Mouse (Mus musculus): ENCODE measurements around the gene Etv4. TPM values are rescaled to one million over a fixed set of nuclear protein-coding genes. Genes with fewer than 3 reads are reported as not detected.
A peak's percentile ranks its signal among the peaks of the same experiment; 100 is the strongest.

Gene Etv4
- 12.5 and 12.9 TPM in 2 replicates for polyA plus RNA-seq (2015; fragmentation: Nextera tagmentation; extraction: Ambion mirVana)

GRCm38 (mm10) chr11:101785143-101785851, at the start of gene Etv4:
Etv4 (minus strand) TSS chr11:101785371.
- Histone ChIP-seq H3K4me1 (peaks cover 25% of the 10 kb centered on the region), H3K36me3 (no peaks in the 10 kb centered on the region), H3K9ac (peak within 1 kb of the TSS; percentile 31), H3K9me3 (no peaks in the 10 kb centered on the region), H3K27ac (peak within 1 kb of the TSS; percentile 59), H3K27me3 (peaks cover 72% of the 10 kb centered on the region), H3K4me2 (peak within 1 kb of the TSS; percentile 97), H3K4me3 (peak within 1 kb of the TSS; percentile 52)
- ATAC-seq (ENCODE audit: borderline replicate concordance, extremely low read depth, low FRiP score, low TSS enrichment), result peak; percentile 88
- WGBS, result under 1% methylated on average over 33 of the region's 35 CpGs

- WGBS, result 43% methylated on average over 7 of the region's 7 CpGs
- no peak overlapping the region for H3K9ac ChIP-seq
- peak; percentile 36; the same call in 1 of the 2 replicates for ATAC-seq (ENCODE audit: borderline replicate concordance, extremely low read depth, low FRiP score, low TSS enrichment)
- H3K27me3 ChIP-seq, result no peaks in the 10 kb centered on the region
- H3K27ac ChIP-seq, result 0 out of 2 replicates have a peak overlapping the region, but pooled peaks have one; percentile 17
- no peak overlapping the region for H3K4me2 ChIP-seq
- H3K9me3 ChIP-seq, result no peaks in the 10 kb centered on the region
- no peaks in the 10 kb centered on the region for H3K36me3 ChIP-seq
- H3K4me1 ChIP-seq, result peaks cover 23% of the 10 kb centered on the region
- H3K4me3 ChIP-seq, result no peak overlapping the region
These were observed 46.8 kb upstream of the Etv4 start for GRCm38 (mm10) chr11:101832001-101832400.

- ATAC-seq (ENCODE audit: borderline replicate concordance, extremely low read depth, low FRiP score, low TSS enrichment), result 0 out of 2 replicates have a peak, but pooled peaks have one; percentile 19
- WGBS, result 50% methylated on average over 8 of the region's 8 CpGs
- H3K27ac ChIP-seq, result peak overlapping the region; percentile 70
These were observed 45.4 kb upstream of the Etv4 start for GRCm38 (mm10) chr11:101830616-101831015.

GRCm38 (mm10) chr11:101830112-101830511, 44.9 kb upstream of the Etv4 start:
- no peak overlapping the region for H3K9ac ChIP-seq
- H3K36me3 ChIP-seq, result no peaks in the 10 kb centered on the region
- peak overlapping the region; percentile 31 for H3K4me2 ChIP-seq
- no peak overlapping the region for H3K4me3 ChIP-seq
- no peaks in the 10 kb centered on the region for H3K9me3 ChIP-seq
- peaks cover 23% of the 10 kb centered on the region for H3K4me1 ChIP-seq
- no peaks in the 10 kb centered on the region for H3K27me3 ChIP-seq
- ATAC-seq (ENCODE audit: borderline replicate concordance, extremely low read depth, low FRiP score, low TSS enrichment), result peak; percentile 37; the same call in 1 of the 2 replicates
- 9% methylated on average over 10 of the region's 10 CpGs for whole genome bisulfite sequencing
- peak overlapping the region; percentile 70 for H3K27ac ChIP-seq

More at GRCm38 (mm10) chr11:101830616-101831015, 45.4 kb upstream of the Etv4 start:
- H3K4me1 ChIP-seq, result peaks cover 23% of the 10 kb centered on the region
- H3K4me3 ChIP-seq, result no peak overlapping the region
- H3K4me2 ChIP-seq, result peak overlapping the region; percentile 31; the same call in 1 of the 2 replicates
- no peaks in the 10 kb centered on the region for H3K27me3 ChIP-seq
- no peak overlapping the region for H3K9ac ChIP-seq
- H3K9me3 ChIP-seq, result no peaks in the 10 kb centered on the region
- no peaks in the 10 kb centered on the region for H3K36me3 ChIP-seq

- Histone ChIP-seq H3K4me2 (no peak overlapping the region), H3K27me3 (no peaks in the 10 kb centered on the region), H3K4me3 (no peak overlapping the region), H3K9ac (no peak overlapping the region), H3K36me3 (no peaks in the 10 kb centered on the region), H3K4me1 (peaks cover 23% of the 10 kb centered on the region), H3K27ac (no peak overlapping the region), H3K9me3 (no peaks in the 10 kb centered on the region)
- no peak for ATAC-seq (ENCODE audit: borderline replicate concordance, extremely low read depth, low FRiP score, low TSS enrichment)
- whole genome bisulfite sequencing, result 93% methylated on average over 4 of the region's 4 CpGs
These were observed 43.5 kb upstream of the Etv4 start for GRCm38 (mm10) chr11:101828718-101829117.

- 56% methylated on average over 3 of the region's 3 CpGs for WGBS
- no peaks in the 10 kb centered on the region for H3K4me1 ChIP-seq
- ATAC-seq (ENCODE audit: borderline replicate concordance, extremely low read depth, low FRiP score, low TSS enrichment), result no peak
- 0 out of 2 replicates have a peak, but pooled peaks cover 3% of the 10 kb centered on the region for H3K9me3 ChIP-seq
- no peak overlapping the region for H3K27ac ChIP-seq
- H3K9ac ChIP-seq, result no peak overlapping the region
- no peak overlapping the region for H3K4me2 ChIP-seq
- H3K27me3 ChIP-seq, result no peaks in the 10 kb centered on the region
- no peak overlapping the region for H3K4me3 ChIP-seq
- H3K36me3 ChIP-seq, result no peaks in the 10 kb centered on the region
These were observed 38.0 kb upstream of the Etv4 start for GRCm38 (mm10) chr11:101823210-101823609.

- Histone ChIP-seq H3K36me3 (no peaks in the 10 kb centered on the region), H3K27me3 (no peaks in the 10 kb centered on the region; the same call in 1 of the 2 replicates), H3K4me3 (no peak overlapping the region), H3K4me1 (no peaks in the 10 kb centered on the region), H3K9ac (no peak overlapping the region), H3K4me2 (0 out of 2 replicates have a peak overlapping the region, but pooled peaks have one; percentile 10), H3K9me3 (0 out of 2 replicates have a peak, but pooled peaks cover 3% of the 10 kb centered on the region), H3K27ac (no peak overlapping the region)
- 37% methylated on average over 11 of the region's 11 CpGs for WGBS
- ATAC-seq (ENCODE audit: borderline replicate concordance, extremely low read depth, low FRiP score, low TSS enrichment), result no peak
These were observed 35.7 kb upstream of the Etv4 start for GRCm38 (mm10) chr11:101820899-101821298.

- Histone ChIP-seq H3K4me2 (no peak overlapping the region), H3K27ac (no peak overlapping the region)
These were observed 34.7 kb upstream of the Etv4 start for GRCm38 (mm10) chr11:101819853-101820252.

GRCm38 (mm10) chr11:101815103-101816085, 30.2 kb upstream of the Etv4 start:
- 0 out of 2 replicates have a peak, but pooled peaks cover 3% of the 10 kb centered on the region for H3K9me3 ChIP-seq
- H3K9ac ChIP-seq, result peak overlapping the region; percentile 19; the same call in 1 of the 2 replicates
- no peak for ATAC-seq (ENCODE audit: borderline replicate concordance, extremely low read depth, low FRiP score, low TSS enrichment)
- no peak overlapping the region for H3K27ac ChIP-seq
- H3K27me3 ChIP-seq, result peaks cover 5% of the 10 kb centered on the region; the same call in 1 of the 2 replicates
- no peaks in the 10 kb centered on the region for H3K36me3 ChIP-seq
- 21% methylated on average over 22 of the region's 22 CpGs for WGBS
- no peak overlapping the region for H3K4me3 ChIP-seq
- peak overlapping the region; percentile 38; the same call in 1 of the 2 replicates for H3K4me2 ChIP-seq
- H3K4me1 ChIP-seq, result peaks cover 11% of the 10 kb centered on the region

More at GRCm38 (mm10) chr11:101819853-101820252, 34.7 kb upstream of the Etv4 start:
- Histone ChIP-seq H3K4me1 (peaks cover 6% of the 10 kb centered on the region), H3K9ac (no peak overlapping the region), H3K27me3 (peaks cover 4% of the 10 kb centered on the region; the same call in 1 of the 2 replicates), H3K9me3 (0 out of 2 replicates have a peak, but pooled peaks cover 3% of the 10 kb centered on the region), H3K4me3 (no peak overlapping the region), H3K36me3 (no peaks in the 10 kb centered on the region)
- no peak for ATAC-seq (ENCODE audit: borderline replicate concordance, extremely low read depth, low FRiP score, low TSS enrichment)

GRCm38 (mm10) chr11:101814375-101815102, 29.4 kb upstream of the Etv4 start:
- Histone ChIP-seq H3K9me3 (no peaks in the 10 kb centered on the region), H3K36me3 (no peaks in the 10 kb centered on the region), H3K27ac (no peak overlapping the region), H3K4me2 (peak overlapping the region; percentile 38), H3K9ac (no peak overlapping the region; the same call in 1 of the 2 replicates), H3K4me1 (peaks cover 11% of the 10 kb centered on the region), H3K4me3 (no peak overlapping the region), H3K27me3 (peaks cover 8% of the 10 kb centered on the region; the same call in 1 of the 2 replicates)
- WGBS, result 23% methylated on average over 23 of the region's 23 CpGs
- peak; percentile 51; the same call in 1 of the 2 replicates for ATAC-seq (ENCODE audit: borderline replicate concordance, extremely low read depth, low FRiP score, low TSS enrichment)

- ATAC-seq (ENCODE audit: borderline replicate concordance, extremely low read depth, low FRiP score, low TSS enrichment), result no peak
- WGBS, result 2% methylated on average over 7 of the region's 7 CpGs
These were observed 28.1 kb upstream of the Etv4 start for GRCm38 (mm10) chr11:101813259-101813658.

More at GRCm38 (mm10) chr11:101813259-101813658, 28.1 kb upstream of the Etv4 start:
- no peak overlapping the region for H3K4me3 ChIP-seq
- no peak overlapping the region for H3K9ac ChIP-seq
- no peak overlapping the region for H3K27ac ChIP-seq
- H3K36me3 ChIP-seq, result no peaks in the 10 kb centered on the region
- H3K4me1 ChIP-seq, result peaks cover 11% of the 10 kb centered on the region
- no peak overlapping the region for H3K4me2 ChIP-seq
- H3K9me3 ChIP-seq, result no peaks in the 10 kb centered on the region
- peaks cover 8% of the 10 kb centered on the region; the same call in 1 of the 2 replicates for H3K27me3 ChIP-seq
